Mouse (Mus musculus) thymus, postnatal 14 days (tissue): ENCODE measurements around the gene Vasp.

Experiments
- DNase-seq: peaks from one replicate; pipeline ENCODE4 v3.0.0; 2021

The Vasp gene

GRCm38 (mm10) chr7:19269721-19270441 lies 1.7 kb downstream of the Vasp start:
- DNase-seq = peak; percentile 40

GRCm38 (mm10) chr7:19268993-19269681 lies 2.5 kb downstream of the Vasp start:
- DNase-seq = no peak

- DNase-seq = no peak
Observed at GRCm38 (mm10) chr7:19267051-19267450, 4.6 kb downstream of the Vasp start.

GRCm38 (mm10) chr7:19265928-19266822 lies 5.4 kb downstream of the Vasp start:
- peak; percentile 60 for DNase-seq

- no peak for DNase-seq
Observed at GRCm38 (mm10) chr7:19265147-19265546, 6.5 kb downstream of the Vasp start.

- no peak for DNase-seq
Observed at GRCm38 (mm10) chr7:19258336-19258735, 13.3 kb downstream of the Vasp start.

- no peak for DNase-seq
Observed at GRCm38 (mm10) chr7:19257390-19258022, 14.1 kb downstream of the Vasp start.

- DNase-seq = peak; percentile 48
Observed at GRCm38 (mm10) chr7:19256567-19256966, 15.1 kb downstream of the Vasp start.

GRCm38 (mm10) chr7:19255395-19255794 lies 16.2 kb downstream of the Vasp start:
- no peak for DNase-seq

GRCm38 (mm10) chr7:19253437-19253836 lies 18.2 kb downstream of the Vasp start:
- DNase-seq = no peak

- DNase-seq = no peak
Observed at GRCm38 (mm10) chr7:19252078-19252477, 19.5 kb downstream of the Vasp start.

- DNase-seq = no peak
Observed at GRCm38 (mm10) chr7:19247511-19247910, 24.1 kb downstream of the Vasp start.

GRCm38 (mm10) chr7:19246855-19247254 lies 24.8 kb downstream of the Vasp start:
- DNase-seq = no peak

- no peak for DNase-seq
Observed at GRCm38 (mm10) chr7:19245083-19245482, 26.5 kb downstream of the Vasp start.

- no peak for DNase-seq
Observed at GRCm38 (mm10) chr7:19243858-19244257, 27.8 kb downstream of the Vasp start.

- no peak for DNase-seq
Observed at GRCm38 (mm10) chr7:19242005-19242404, 29.6 kb downstream of the Vasp start.

GRCm38 (mm10) chr7:19240905-19241463 lies 30.6 kb downstream of the Vasp start:
- no peak for DNase-seq

GRCm38 (mm10) chr7:19239986-19240385 lies 31.6 kb downstream of the Vasp start:
- no peak for DNase-seq

GRCm38 (mm10) chr7:19239423-19239822 lies 32.2 kb downstream of the Vasp start:
- peak; percentile 90 for DNase-seq

GRCm38 (mm10) chr7:19238344-19238743 lies 33.3 kb downstream of the Vasp start:
- no peak for DNase-seq

GRCm38 (mm10) chr7:19236411-19236810 lies 35.2 kb downstream of the Vasp start:
- DNase-seq = no peak

GRCm38 (mm10) chr7:19235092-19235671 lies 36.4 kb downstream of the Vasp start:
- no peak for DNase-seq
